Mouse (Mus musculus): ENCODE measurements around the gene Zfp638. TPM values are rescaled to one million over a fixed set of nuclear protein-coding genes. Genes with fewer than 3 reads are reported as not detected.
"Not testable (repeated sequence)": the region's sequence is repeated elsewhere in the genome, so short reads cannot be mapped to it uniquely, and the experiment has no call there.

The Zfp638 gene
- polyA plus RNA-seq (2015; fragmentation: Nextera tagmentation; extraction: Ambion mirVana): 34.4 and 34.7 TPM in 2 replicates

DNA sequence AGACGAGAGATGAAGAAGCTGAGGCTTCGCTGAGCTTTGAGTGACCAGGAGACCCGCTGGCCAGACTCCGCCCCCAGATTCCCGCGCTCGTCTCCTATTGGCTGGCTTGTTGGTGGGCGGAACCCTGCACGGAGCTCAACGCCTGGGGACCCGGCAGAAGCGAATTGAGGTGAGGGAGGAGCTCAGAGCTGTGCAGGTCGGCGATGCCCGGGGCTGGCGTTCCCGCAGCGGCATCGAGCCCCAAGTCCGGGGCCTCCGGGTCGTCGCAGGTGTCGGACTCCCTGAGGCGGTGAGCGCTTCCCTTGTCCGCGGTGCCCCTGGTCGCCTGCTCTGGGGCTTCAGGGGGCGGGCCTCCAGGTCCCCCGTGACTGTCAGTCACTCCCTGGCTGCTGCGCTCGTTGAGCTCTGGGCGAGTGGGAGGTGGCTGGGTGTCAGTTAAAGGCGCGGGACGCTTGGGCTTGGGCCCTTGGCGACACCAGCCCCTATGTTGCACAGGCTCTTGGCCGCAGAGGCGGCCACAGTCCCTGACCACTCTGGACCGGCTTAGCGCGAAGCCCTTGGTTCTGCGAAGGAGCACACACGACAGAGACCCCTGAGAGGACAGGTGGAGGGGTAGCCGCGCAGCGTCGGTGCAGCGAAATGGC, at the start of gene Zfp638:
Gene Zfp638, plus strand, starts transcription at position 156 of the 644 bp plus-strand sequence.
- H3K9ac ChIP-seq (ENCODE audit: low read depth, low read length): peak within 1 kb of the TSS; percentile 68

DNA sequence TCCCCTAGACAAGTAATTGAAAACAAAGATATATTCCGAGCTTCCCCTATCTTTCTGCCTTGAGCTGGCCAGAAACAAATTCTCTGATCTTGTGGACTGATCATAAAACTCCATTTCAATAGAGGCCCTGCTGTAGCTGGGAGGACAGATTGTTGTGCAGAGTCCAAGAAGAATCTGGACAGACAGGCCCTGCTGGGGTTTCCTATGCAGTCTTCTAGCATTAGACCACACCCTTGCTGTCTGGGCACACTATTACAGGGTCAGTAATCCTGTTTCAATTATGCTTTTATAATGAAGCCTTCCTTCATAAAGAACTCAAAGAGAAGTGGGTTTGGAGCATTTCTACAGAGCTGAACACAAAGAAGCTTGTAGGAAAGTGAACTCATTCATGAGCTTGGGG, 47.9 kb upstream of the Zfp638 start:
- no peak overlapping the region for H3K4me3 ChIP-seq (ENCODE audit: low read length)
- no peak overlapping the region for H3K9ac ChIP-seq (ENCODE audit: low read depth, low read length)
- H3K9me3 ChIP-seq (ENCODE audit: control insufficient read depth, low read length): no peaks in the 10 kb centered on the region
- peak; percentile 96 for ATAC-seq
- peak overlapping the region; percentile 47; the same call in 1 of the 2 replicates for H3K27ac ChIP-seq (ENCODE audit: low read length)
- WGBS: 63% methylated on average over 1 of the region's 1 CpGs
- H3K4me1 ChIP-seq (ENCODE audit: control insufficient read depth, insufficient read depth, low read length): peaks cover 5% of the 10 kb centered on the region; the same call in 1 of the 2 replicates
- H3K4me2 ChIP-seq (ENCODE audit: low read depth, low read length): no peak overlapping the region
- H3K27me3 ChIP-seq (replicated peaks; ENCODE audit: control insufficient read depth, insufficient read depth, low read length): no peaks in the 10 kb centered on the region
- H3K36me3 ChIP-seq (ENCODE audit: control insufficient read depth, insufficient read depth, low read length): no peaks in the 10 kb centered on the region

More for the DNA sequence above, at the start of gene Zfp638:
- no peaks in the 10 kb centered on the region for H3K9me3 ChIP-seq (ENCODE audit: control insufficient read depth, low read length)
- no peaks in the 10 kb centered on the region for H3K27me3 ChIP-seq (replicated peaks; ENCODE audit: control insufficient read depth, insufficient read depth, low read length)
- 0 out of 2 replicates have a peak, but pooled peaks cover 2% of the 10 kb centered on the region for H3K4me1 ChIP-seq (ENCODE audit: control insufficient read depth, insufficient read depth, low read length)
- under 1% methylated on average over 50 of the region's 50 CpGs for WGBS
- ATAC-seq: peak; percentile 99
- peak within 1 kb of the TSS; percentile 69 for H3K4me3 ChIP-seq (ENCODE audit: low read length)
- H3K27ac ChIP-seq (ENCODE audit: low read length): no peak within 1 kb of the TSS
- no peaks in the 10 kb centered on the region for H3K36me3 ChIP-seq (ENCODE audit: control insufficient read depth, insufficient read depth, low read length)
- peak within 1 kb of the TSS; percentile 100 for H3K4me2 ChIP-seq (ENCODE audit: low read depth, low read length)

DNA sequence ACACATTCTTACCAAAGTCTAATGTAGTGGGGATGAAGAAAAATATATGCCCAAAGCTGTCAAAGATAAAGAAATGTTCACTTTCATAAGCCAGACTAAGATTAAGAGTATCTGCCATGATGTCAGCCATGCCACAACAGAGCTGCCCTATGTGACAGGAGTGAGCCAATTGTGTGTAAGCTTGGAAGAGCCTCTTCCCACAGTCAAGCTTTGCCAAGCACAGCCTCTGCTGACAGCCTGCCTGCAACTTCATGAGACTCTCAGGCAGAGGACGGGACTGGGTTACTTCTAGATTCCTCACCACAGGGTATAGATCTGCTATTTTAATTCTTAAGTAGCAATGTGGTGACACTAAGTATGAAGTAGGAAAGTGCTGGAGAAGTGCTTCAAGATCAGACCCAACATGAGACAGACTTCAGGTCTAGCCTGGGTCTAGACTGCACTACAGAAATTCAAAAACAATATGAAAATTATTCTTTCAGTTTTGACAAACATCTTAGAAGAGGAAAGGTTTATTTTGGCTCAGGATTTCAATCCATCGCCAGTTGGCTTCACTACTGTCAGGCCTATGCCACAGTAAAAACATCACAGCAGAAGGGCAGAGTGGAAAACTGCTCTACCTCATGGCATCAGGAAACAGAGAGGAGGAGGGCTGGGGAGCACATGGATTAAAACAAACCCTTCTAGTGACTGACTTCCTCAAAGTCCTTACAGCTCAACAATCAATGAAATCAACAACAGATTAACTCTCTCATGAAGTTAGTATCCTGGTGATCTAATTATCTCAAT, 46.0 kb upstream of the Zfp638 start:
- 91% methylated on average over 2 of the region's 2 CpGs for WGBS
- ATAC-seq: no peak

DNA sequence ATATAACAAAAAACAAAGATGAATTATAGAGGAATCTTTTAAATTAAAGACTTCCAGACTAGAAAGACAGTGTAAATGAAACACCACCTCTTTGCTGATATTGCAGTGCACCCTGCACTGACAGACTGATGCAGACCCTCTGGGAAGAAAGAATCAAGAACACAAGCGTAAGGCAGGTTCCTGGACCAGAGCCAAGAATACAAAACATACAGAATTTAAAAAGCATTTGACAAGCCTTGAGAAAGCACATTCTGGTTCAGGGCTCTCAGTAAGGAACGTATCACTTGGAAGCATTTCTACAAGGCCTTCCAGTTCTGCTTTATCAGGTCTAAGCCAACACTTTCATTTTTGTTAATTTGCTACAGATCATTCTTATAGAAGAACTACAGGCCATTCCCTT, 45.1 kb upstream of the Zfp638 start:
- no peaks in the 10 kb centered on the region for H3K27me3 ChIP-seq (replicated peaks; ENCODE audit: control insufficient read depth, insufficient read depth, low read length)
- ATAC-seq: no peak
- H3K4me1 ChIP-seq (ENCODE audit: control insufficient read depth, insufficient read depth, low read length): peaks cover 9% of the 10 kb centered on the region; the same call in 1 of the 2 replicates
- H3K36me3 ChIP-seq (ENCODE audit: control insufficient read depth, insufficient read depth, low read length): no peaks in the 10 kb centered on the region
- H3K4me2 ChIP-seq (ENCODE audit: low read depth, low read length): no peak overlapping the region
- WGBS: 51% methylated on average over 2 of the region's 2 CpGs
- no peak overlapping the region for H3K9ac ChIP-seq (ENCODE audit: low read depth, low read length)
- H3K4me3 ChIP-seq (ENCODE audit: low read length): no peak overlapping the region
- no peaks in the 10 kb centered on the region for H3K9me3 ChIP-seq (ENCODE audit: control insufficient read depth, low read length)
- H3K27ac ChIP-seq (ENCODE audit: low read length): no peak overlapping the region

More for the DNA sequence above, 46.0 kb upstream of the Zfp638 start:
- Histone ChIP-seq H3K9ac (ENCODE audit: low read depth, low read length) (no peak overlapping the region), H3K27me3 (replicated peaks; ENCODE audit: control insufficient read depth, insufficient read depth, low read length) (no peaks in the 10 kb centered on the region), H3K27ac (ENCODE audit: low read length) (no peak overlapping the region), H3K4me2 (ENCODE audit: low read depth, low read length) (no peak overlapping the region), H3K4me1 (ENCODE audit: control insufficient read depth, insufficient read depth, low read length) (peaks cover 9% of the 10 kb centered on the region; the same call in 1 of the 2 replicates), H3K4me3 (ENCODE audit: low read length) (no peak overlapping the region), H3K9me3 (ENCODE audit: control insufficient read depth, low read length) (no peaks in the 10 kb centered on the region), H3K36me3 (ENCODE audit: control insufficient read depth, insufficient read depth, low read length) (no peaks in the 10 kb centered on the region)

DNA sequence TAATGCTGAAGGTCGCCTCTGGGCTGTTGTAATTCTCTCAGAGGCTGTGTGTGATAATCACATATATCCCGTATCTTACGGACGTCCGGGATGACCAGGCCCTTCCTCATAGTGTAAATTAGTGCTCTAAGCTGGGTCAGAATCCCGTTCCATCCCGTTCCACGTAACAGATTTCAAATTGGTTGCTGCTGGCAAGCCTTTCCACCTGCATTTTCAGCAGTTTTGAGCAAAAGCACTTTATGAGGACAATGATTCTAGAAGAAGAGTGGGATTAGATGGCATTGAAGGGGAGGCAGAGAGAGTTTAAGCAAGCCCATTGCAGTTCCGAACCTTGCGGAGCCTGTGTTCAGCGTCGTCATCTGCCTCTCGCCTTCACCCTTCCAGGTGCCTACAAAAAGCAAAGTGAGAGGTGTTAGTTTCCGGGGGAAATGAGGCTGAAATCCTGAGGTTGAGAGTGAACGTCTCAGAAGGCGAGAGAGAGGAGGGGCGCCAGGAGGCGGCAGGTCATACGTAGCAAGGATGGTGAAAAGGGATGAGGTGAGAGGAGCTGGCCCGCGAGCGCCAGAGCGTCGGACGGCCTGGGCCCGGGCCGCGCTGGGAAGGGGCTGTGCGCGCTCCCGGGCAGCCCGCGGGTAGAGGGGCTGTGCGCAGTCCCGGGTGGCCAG, 35.8 kb upstream of the Zfp638 start:
- no peaks in the 10 kb centered on the region for H3K27me3 ChIP-seq (replicated peaks; ENCODE audit: control insufficient read depth, insufficient read depth, low read length)
- H3K4me3 ChIP-seq (ENCODE audit: low read length): peak overlapping the region; percentile 72
- H3K9ac ChIP-seq (ENCODE audit: low read depth, low read length): peak overlapping the region; percentile 87
- under 1% methylated on average over 35 of the region's 35 CpGs for WGBS
- H3K27ac ChIP-seq (ENCODE audit: low read length): peak overlapping the region; percentile 85
- H3K4me2 ChIP-seq (ENCODE audit: low read depth, low read length): peak overlapping the region; percentile 93
- H3K9me3 ChIP-seq (ENCODE audit: control insufficient read depth, low read length): no peaks in the 10 kb centered on the region
- ATAC-seq: peak; percentile 78
- no peaks in the 10 kb centered on the region for H3K36me3 ChIP-seq (ENCODE audit: control insufficient read depth, insufficient read depth, low read length)
- 0 out of 2 replicates have a peak, but pooled peaks cover 3% of the 10 kb centered on the region for H3K4me1 ChIP-seq (ENCODE audit: control insufficient read depth, insufficient read depth, low read length)

GRCm38 (mm10) chr6:83831606-83832123, 35.2 kb upstream of the Zfp638 start, which contains the start of gene Paip2b:
Gene Paip2b, minus strand, starts transcription at chr6:83831741.
- Histone ChIP-seq H3K27ac (ENCODE audit: low read length) (peak within 1 kb of the TSS; percentile 85), H3K4me3 (ENCODE audit: low read length) (peak within 1 kb of the TSS; percentile 72), H3K4me1 (ENCODE audit: control insufficient read depth, insufficient read depth, low read length) (0 out of 2 replicates have a peak, but pooled peaks cover 3% of the 10 kb centered on the region), H3K9ac (ENCODE audit: low read depth, low read length) (peak within 1 kb of the TSS; percentile 87), H3K27me3 (replicated peaks; ENCODE audit: control insufficient read depth, insufficient read depth, low read length) (no peaks in the 10 kb centered on the region), H3K36me3 (ENCODE audit: control insufficient read depth, insufficient read depth, low read length) (no peaks in the 10 kb centered on the region), H3K4me2 (ENCODE audit: low read depth, low read length) (peak within 1 kb of the TSS; percentile 93), H3K9me3 (ENCODE audit: control insufficient read depth, low read length) (no peaks in the 10 kb centered on the region)
- under 1% methylated on average over 37 of the region's 37 CpGs for WGBS
- ATAC-seq: peak; percentile 99

DNA sequence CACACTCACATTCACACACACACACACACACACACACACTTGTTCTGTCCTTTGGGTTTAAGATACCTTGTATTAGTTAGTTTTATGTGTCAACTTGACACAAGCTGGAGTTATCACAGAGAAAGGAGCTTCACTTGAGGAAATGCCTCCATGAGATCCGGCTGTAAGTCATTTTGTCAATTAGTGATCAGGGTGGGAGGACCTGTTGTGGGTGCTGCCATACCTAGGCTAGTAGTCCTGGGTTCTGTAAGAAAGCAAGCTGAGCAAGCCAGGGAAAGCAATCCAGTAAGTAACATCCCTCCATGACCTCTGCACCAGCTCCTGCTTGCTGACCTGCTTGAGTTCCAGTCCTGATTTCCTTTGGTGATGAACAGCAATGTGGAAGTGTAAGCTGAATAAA, 34.5 kb upstream of the Zfp638 start:
- H3K36me3 ChIP-seq (ENCODE audit: control insufficient read depth, insufficient read depth, low read length); H3K4me3 ChIP-seq (ENCODE audit: low read length); H3K9me3 ChIP-seq (ENCODE audit: control insufficient read depth, low read length); ATAC-seq; H3K9ac ChIP-seq (ENCODE audit: low read depth, low read length); H3K27me3 ChIP-seq (replicated peaks; ENCODE audit: control insufficient read depth, insufficient read depth, low read length); H3K4me1 ChIP-seq (ENCODE audit: control insufficient read depth, insufficient read depth, low read length): not testable (repeated sequence)
- peak overlapping the region; percentile 54; the same call in 1 of the 2 replicates for H3K4me2 ChIP-seq (ENCODE audit: low read depth, low read length)
- 50% methylated on average over 1 of the region's 1 CpGs for WGBS
- H3K27ac ChIP-seq (ENCODE audit: low read length): peak overlapping the region; percentile 6; the same call in 1 of the 2 replicates

- Histone ChIP-seq H3K27ac (ENCODE audit: low read length) (no peak overlapping the region), H3K4me2 (ENCODE audit: low read depth, low read length) (no peak overlapping the region), H3K9me3 (ENCODE audit: control insufficient read depth, low read length) (no peaks in the 10 kb centered on the region), H3K36me3 (ENCODE audit: control insufficient read depth, insufficient read depth, low read length) (no peaks in the 10 kb centered on the region), H3K4me3 (ENCODE audit: low read length) (no peak overlapping the region), H3K4me1 (ENCODE audit: control insufficient read depth, insufficient read depth, low read length) (no peaks in the 10 kb centered on the region), H3K27me3 (replicated peaks; ENCODE audit: control insufficient read depth, insufficient read depth, low read length) (no peaks in the 10 kb centered on the region), H3K9ac (ENCODE audit: low read depth, low read length) (no peak overlapping the region)
- 88% methylated on average over 2 of the region's 2 CpGs for WGBS
- no peak for ATAC-seq
Measured at GRCm38 (mm10) chr6:83836826-83837225, 30.1 kb upstream of the Zfp638 start.

DNA sequence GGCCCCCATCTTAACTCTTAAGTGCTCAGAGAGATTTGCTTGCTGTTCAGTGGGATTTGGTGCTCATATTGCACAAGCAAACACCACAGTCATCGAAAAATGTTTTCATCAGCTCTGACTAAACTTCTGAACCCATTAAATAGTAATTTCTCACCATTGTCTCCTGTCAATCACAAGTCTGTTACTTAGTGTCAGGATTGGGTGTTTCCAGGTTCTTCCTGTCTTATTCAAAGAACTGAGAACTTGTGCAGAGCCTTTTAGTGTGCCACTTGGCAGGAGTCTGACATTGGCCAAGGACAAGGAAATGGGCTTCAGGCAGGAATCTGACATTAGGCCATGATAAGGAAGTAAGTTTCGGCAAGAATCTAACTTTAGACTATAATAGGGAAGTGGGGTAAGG, 28.9 kb upstream of the Zfp638 start:
- H3K27me3 ChIP-seq (replicated peaks; ENCODE audit: control insufficient read depth, insufficient read depth, low read length): no peaks in the 10 kb centered on the region
- H3K4me3 ChIP-seq (ENCODE audit: low read length): no peak overlapping the region
- H3K9ac ChIP-seq (ENCODE audit: low read depth, low read length): no peak overlapping the region
- H3K36me3 ChIP-seq (ENCODE audit: control insufficient read depth, insufficient read depth, low read length): no peaks in the 10 kb centered on the region
- no peak overlapping the region for H3K4me2 ChIP-seq (ENCODE audit: low read depth, low read length)
- no peaks in the 10 kb centered on the region for H3K4me1 ChIP-seq (ENCODE audit: control insufficient read depth, insufficient read depth, low read length)
- H3K27ac ChIP-seq (ENCODE audit: low read length): no peak overlapping the region
- H3K9me3 ChIP-seq (ENCODE audit: control insufficient read depth, low read length): no peaks in the 10 kb centered on the region
- 87% methylated on average over 2 of the region's 2 CpGs for WGBS
- no peak for ATAC-seq

Measured in intestine, embryonic 16.5 days (tissue).